Mouse (Mus musculus): Measurements from ENCODE around the gene Rab1a.
A peak's percentile ranks its signal among the peaks of the same experiment; 100 is the strongest.
"Not testable (repeated sequence)": the region's sequence is repeated elsewhere in the genome, so short reads cannot be mapped to it uniquely, and the experiment has no call there.

The Rab1a gene

DNA sequence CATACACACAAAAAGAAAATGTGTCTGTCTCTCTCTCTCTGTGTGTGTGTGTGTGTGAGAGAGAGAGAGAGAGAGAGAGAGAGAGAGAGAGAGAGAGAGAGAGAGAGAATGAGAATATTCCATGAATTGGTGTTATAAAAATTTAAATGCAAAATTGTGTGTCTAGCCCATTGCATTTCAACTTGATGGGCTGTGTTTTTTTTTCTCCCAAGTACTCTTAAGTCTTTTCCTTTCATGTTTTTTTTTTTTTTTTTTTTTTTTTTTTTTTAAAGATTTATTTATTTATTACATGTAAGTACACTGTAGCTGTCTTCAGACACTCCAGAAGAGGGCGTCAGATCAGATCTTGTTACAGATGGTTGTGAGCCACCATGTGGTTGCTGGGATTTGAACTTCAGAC is 20.4 kb downstream of the Rab1a start:
- DNase-seq = not testable (repeated sequence)

DNA sequence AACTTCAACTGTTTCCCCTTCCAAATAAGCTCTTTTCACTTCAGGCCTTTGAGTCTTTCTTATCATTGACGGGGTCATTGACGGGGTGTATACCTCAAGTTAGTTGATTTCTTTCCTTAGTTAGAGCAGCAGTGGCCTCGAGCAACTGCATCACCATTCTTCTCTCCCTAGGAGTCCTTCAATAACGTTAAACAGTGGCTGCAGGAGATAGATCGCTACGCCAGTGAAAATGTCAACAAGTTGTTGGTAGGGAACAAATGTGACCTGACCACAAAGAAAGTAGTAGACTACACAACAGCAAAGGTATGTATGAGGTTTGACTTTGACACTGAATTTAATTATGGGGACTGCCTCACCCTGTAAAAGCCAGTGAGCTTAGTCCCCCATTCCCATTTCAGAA is 23.0 kb downstream of the Rab1a start:
- DNase-seq = no peak

DNA sequence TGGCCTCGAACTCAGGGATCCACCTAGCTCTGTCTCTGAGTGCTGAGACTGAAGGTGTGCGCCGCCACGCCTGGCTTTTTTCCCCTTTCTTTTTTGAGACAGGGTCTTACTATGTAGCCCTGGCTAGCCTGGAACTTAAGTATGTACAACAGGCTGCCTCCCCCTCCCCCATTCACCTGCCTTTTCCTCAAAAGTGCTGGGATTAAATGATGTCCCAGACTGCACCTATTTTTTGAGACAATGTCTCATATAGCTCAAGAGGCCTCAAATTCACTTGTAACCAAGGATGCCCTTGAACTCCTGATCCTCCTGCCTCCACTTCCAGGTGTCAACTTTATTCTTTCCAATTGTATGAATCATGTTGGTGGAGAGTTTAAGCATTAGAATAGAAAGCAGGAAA is 24.7 kb downstream of the Rab1a start:
- DNase-seq = no peak

DNA sequence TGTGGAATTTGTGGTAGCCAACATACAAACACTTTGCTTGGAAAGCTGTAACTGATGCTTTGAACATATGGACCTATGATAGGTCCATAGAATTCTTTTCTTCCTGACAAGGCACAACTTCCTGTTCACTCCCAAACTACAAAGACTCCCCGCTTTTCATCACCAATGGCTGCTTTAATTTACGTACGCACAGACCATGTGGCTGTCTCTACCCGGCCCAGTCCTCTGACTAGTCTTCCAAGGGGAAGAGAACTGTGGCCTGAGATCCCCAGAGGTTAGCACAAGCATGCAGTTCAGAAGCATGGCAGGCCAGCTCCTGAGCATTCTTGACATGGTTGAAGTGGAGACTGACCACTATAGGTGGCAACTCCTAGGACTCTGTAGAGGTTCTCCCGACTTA is 27.4 kb downstream of the Rab1a start:
- no peak for DNase-seq

DNA sequence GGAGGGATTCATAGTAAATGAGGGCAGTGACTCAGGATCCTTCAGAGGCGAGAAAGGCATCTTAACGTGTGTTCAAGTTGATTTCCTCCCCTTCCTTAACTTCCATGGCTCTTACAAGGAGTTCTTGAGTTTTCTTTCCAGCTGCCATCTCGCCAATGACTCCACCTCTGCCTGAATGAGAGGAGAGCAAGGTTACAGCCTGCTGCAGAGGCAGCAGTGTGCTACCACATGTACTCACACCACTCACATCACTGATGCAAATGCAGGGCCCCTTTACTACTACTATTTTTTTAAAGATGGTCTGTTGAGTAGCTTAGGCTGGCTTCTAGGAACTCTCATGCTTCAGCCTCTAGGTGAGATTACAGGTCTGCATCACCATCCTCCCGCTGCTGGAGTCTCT is 28.1 kb downstream of the Rab1a start:
- no peak for DNase-seq

DNA sequence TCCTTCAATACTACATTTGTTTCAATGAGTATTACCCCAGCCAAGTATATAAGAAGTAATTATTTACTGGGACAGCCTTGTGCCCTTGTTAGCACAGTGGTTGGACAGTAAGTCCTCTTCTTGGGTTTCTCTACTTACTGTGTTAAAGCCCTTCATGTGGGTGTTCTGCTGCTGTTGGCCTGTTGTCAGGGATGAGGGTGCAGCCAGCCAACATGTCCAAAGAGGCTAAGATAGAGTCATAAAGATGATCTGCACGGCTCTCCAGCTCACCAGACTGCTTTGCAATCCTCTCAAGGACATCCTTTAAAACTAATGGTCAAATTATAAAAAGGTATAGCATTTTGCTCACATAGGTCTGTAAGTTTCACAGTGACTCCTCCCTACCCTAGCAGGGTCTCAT is 29.1 kb downstream of the Rab1a start:
- DNase-seq = no peak

DNA sequence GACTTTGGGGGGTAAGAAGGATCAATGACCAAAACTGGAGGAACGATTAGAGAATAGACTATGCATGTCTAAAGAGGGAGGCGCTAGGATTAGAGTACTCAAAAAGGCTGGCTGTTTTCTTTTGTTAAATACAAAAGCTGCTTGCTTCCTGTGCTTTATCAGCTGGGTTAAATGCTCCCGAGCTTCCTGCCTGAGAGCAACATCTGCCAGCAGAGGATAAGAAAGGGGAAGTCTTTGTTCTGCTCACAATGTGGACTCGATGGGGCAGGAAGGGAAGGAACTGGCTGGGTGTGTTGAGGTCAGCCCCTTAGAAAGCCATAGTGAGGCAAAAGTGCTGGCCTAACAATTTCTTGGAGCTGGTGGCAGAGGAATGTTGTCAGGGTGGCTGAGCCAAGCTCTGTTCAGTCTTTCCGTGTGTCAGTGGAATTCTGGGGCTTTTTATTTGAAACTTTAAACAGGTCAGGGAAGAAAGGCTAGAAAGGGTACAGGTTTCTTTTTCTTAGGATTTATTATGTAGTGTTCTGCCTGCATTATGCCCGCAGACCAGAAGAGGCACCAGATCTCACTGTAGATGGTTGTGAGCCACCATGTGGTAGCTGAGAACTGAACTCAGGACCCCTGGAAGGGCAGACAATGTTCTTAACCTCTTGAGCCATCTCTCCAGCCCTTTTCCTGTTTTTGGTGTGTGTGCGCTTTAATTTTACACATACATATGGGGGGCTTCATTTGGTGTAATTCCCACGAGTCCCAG is 30.1 kb downstream of the Rab1a start:
- peak; percentile 31 to 43 for DNase-seq

DNA sequence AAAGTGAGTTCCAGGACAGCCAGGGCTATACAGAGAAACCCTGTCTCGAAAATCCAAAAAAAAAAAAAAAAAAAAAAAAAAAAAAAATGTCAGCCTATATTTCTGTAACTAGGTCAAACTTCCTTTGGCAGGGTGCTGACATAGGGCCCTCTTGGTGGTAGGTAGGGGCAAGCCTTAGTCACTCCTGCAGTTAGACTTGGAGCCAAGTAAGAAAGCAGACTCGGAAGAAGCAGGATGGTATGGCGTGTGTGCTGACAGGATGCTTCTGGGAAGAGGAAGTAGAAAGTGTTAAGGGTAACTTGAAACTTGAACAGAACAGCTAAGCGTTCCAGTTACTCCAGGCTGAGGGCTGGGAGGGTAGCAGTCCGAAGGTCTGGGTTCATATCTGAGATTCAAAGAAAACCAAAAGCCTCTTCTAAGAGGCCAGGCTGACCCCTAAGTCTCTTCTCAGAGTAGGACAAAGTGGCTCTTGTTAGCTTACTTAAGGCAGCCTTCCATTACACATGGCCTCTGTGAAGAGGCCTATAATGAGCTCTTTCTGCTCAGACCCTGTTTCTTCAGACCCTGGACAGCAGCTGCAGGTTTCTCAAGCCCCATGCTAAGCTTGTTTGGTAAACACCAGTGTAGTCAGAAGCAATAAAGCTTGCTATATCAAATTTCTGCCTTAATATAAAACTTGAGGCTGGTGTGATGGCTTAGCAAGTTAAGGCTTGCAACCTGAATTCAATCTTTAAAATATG is 31.0 kb downstream of the Rab1a start:
- DNase-seq = no peak

DNA sequence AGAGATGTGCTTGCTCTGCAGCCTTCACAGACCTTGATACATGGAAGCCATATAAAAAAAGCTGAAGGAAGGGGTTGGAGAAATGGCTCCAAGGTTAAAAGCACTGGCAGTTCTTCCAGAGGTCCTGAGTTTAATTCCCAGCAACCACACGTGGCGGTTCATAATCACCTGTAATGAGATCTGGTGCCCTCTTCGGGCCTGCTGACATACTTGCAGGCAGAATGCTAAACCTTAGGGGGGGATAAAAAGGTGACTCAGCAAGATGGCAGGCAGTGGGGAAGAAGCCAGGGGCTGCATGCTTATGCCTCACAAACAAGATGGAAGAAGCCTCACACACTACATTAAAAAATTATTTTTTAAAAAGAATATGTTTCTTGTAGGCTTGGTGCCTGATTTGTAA is 33.0 kb downstream of the Rab1a start:
- no peak for DNase-seq

DNA sequence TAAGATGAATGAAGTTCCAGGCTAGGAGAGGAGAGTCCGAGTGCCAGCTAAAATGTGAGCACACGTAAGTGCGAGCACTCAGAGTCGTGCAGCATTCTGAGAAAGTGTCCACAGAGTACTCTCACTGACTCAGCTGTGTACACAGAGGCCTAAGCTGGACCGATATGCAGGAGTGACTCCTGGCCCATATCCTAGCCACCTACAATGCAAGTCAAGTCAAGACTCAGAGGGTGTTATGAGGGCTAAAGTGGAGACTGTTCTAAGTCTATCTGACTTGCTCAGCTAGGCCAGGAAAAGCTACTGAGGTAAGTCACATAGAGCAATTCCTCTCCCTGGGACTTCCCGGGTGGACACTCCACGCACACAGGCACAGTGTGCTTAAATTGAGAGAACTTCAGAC is 35.8 kb downstream of the Rab1a start:
- DNase-seq = no peak

DNA sequence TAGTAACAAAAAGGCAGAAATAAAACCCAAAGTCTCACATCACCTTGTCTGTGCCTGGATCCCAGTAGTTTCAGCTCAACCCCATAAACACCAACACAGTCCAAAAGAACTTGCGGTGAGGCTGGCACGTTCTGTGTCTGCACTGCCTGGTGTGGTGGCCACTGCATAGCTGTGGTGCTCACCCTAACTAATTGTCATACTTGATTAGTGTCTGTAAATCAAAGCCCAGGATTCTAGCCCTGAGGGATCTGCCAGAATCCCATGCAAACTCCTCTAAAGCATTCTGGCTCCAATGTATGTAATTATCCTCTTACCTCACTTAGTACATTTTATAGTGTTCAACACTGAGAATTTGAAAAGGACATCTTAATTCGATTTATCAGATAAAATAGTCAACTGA is 36.7 kb downstream of the Rab1a start:
- no peak for DNase-seq

DNA sequence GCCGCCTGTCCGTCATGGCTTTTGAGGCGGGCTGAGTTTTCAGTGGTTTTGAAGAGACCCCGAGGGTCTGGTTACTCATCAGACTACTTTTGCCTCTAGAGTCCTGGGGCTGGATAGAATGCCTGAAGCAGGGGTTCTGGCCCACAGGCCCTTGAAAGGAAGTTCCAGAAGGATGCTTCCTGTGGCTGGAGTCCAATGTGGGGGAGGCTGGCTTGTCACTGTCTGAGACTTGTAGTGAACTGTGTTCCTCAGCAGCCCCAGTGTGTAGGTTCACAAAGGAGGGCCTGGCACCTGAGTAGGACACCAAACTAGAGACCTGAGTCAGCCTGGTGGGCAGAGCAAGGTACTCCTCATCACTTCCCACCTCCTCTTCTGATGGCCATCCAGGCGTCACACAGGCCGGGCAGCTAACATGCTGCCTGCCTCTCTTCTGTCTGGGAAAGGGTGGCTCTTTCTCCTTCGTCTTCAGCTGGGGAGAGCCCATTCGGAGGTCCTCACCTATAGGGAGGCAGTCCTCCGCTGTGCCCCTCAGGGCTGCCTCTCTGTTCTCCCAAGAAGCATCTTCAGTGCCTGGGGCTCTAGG is 38.1 kb downstream of the Rab1a start:
- no peak for DNase-seq

DNA sequence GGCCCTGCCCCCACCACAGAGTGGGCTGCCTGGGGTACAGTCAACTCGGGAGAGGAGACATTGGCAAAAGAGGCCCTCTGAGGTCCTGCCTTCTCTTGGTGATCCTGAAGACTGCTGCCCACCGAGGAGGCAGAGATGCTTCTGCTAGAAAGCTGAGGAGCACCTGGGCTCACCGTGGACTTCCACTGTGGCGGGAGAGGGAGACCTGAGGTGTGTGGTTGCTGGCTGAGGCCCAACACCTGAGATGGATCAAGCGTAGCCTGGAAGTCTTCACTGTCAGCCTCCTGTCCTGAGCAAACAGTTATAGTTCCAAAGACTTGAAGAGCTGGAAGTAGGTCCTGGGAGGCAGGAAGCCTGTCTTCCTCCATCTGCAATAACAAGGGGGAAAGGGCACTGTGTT is 39.1 kb downstream of the Rab1a start:
- no peak for DNase-seq

DNA sequence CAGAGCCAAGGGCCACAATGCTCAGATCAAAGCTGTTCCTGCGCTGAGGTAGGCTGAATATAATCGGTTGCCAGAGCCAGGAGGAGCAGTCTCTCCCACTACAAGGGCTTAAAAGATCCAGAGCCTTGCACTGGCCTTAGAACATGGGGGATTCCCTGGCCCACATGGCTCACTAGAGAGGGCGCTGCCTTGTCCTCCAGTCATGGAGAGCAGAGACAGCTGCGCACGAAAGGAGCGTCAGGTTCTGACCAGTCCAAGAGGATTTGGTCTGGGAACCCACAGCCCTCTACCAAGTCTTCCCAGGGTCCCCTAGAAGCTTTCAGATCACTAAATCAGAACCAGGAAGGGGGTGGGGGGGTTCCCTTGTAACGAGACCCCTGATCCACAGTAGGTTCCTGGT is 40.1 kb downstream of the Rab1a start:
- no peak for DNase-seq

DNA sequence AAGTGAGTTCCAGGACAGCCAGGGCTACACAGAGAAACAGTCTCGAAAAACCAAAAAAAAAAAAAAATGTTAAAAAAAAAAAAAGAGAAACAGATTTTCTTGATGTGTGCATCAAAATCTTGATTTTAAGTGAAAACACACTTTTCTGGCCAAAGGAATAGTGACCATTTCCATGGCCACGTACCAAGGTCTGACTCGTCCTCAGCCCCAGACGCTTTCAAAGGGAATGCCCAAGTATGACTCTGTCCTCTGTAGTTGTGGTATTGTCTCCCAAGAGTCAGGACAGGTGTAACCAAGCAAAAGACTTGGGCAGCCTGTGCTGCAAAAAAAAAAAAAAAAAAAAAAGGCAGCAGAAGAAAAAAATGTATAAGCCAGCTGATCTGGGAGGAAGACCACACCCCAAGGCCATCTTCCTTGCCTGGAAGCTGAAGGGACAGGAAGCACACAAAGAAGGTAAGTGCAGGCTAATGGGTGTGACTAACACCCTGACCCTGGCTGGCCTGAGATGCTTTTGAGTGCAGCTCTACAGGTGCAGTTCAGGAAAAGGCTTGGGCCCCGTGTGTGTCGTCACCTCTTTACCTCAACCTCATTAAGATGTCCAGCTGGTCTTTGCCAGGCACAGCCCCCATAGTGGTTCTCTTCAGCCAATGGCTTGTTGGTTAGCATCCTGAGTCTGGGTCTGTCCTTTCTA is 41.3 kb downstream of the Rab1a start:
- DNase-seq = no peak

DNA sequence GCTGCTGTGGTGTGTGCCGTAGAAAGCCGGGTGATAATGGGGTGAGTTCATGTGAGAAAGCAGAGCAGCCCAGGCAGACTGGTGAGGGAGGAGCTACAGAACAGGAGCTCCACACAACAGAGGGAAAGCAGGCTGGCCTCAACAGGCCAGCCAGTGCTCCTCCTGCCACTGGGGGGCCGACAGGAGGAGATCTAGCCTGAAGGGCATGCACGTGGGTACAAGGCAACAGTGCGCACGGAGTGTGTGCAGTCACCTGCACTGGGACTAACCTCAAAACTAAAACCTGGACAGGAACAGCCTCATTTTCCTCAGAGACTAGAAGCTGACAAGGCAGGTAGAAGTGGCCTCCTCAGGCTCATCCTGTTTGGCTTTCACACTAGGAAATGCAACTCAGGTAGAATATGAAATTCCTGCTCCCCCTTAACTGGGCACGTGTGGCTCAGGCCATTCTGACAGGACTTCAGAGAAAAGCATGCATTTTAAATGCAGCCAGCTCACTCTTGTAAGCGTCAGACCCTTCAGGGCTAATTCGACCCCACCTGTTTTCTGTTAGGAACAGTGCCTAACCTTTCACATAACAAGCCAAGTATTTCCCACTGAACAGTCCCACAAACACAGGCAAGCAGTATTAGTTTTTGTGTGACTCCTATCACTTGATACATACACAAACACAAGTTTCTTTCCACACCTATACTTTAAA is 42.1 kb downstream of the Rab1a start:
- DNase-seq = peak in 1 of 2 experiments; percentile 14

DNA sequence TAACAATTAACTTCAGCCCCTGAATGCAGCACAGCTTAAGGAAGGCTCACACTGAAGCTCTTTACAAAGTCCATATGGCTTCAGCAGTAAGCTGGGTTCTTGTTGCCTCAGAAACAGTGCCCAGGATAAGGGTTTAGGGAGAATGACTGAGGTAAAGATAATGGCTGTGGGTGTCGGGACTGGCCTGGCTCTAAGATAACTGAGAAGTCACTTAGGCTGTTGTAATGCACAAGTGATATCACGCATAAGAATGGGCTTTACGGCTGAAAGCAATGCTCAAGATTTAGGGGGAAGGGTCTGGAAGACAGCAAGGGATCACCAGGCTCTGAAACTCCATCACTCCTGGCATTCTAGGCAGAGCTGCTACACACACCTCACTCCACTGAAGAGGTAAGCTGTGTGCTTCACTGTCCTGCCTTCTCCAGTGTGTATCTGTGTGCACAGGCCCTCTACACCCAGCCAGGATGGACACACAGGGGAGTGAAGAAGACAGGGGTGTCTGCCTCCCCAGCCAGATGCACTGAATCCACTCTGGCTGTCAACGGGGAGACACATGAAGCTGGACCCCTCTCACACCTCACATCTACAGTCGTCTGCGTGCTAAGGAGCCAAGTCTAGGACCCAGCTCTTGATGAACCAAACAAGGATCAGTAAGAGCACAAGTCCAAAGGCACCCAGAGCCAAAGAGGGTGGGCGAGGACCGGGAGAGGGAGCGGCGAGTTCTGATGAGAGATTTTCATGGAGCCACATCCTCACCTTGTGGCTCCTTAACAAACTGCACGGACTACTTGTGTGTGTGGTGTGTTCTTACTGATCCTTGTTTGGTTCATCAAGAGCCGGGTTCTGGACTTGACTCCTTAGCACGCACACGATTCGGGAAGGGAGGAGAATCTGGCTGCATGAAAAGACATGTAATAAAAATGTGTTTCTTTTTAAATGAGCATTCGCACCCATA is 43.4 kb downstream of the Rab1a start:
- no peak for DNase-seq

DNA sequence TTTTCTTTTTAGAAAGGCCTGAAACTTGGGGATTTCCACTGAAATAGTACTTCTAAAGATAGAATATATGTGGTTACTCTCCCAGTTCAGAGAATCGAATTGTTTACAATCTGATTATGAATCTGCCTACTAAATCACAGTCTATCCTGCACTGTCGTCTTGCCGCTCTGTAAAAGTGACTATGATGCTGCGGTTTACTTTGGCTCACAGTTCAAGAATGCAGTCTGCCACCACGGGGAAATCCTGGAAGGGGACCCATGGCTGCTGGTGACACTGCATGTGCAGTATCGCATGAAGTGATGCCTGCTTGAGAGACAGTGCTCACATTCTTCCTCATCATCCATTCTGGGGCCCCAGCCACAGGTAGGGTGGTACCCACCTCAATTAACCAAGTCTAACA is 44.1 kb downstream of the Rab1a start:
- no peak for DNase-seq

DNA sequence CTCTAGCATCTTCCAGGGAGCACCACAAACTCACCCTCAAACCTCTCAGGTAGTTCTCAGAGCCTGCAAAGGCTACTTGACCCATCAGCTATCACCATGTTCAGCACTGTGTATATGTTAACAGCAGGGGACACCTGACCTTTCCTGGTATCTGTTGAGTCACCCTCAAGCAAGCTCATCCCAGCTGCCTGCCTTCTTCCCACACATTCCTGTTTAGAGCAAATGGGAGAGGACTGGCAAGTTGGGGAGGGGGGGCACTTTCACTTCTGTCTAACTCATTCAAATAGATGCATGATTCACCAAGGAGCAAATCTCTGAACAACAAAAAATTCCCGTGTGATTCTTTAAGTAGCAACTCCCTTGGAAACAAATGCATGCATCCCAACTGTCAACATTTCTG is 45.4 kb downstream of the Rab1a start:
- DNase-seq = no peak

DNA sequence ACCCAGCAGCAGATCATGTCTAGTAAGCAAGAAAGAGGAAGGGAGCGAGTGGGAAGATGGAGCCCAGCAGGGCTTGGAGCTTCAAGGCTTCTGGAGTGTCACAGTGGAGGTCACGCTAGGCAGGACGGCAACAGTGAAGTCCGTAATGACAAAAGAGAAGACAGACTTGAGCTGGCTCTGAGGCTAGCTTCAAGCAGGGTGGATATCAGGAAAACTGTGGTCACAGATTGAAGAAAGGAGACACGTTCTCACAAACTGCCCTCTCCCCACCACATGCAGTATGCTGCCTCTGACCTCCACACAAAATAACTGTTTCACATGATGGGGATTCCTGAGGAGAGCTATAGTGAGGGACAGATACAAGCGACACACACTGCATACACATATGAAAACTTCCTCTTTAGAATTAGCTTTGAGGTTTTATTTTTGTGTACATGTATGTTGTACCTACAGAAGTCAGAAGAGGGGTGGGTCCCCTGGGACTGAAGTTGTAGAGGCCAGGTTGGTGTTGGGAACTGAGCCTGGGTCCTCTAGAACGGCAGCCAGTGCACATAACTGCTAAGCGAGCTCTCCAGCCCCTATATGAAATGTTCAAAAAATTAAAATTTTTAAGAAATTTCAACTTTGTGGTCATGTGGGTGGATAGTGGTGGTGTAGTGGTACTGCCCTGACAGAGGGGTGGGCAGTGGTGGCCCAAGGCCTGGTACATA is 46.1 kb downstream of the Rab1a start:
- DNase-seq = peak; percentile 44 to 50

DNA sequence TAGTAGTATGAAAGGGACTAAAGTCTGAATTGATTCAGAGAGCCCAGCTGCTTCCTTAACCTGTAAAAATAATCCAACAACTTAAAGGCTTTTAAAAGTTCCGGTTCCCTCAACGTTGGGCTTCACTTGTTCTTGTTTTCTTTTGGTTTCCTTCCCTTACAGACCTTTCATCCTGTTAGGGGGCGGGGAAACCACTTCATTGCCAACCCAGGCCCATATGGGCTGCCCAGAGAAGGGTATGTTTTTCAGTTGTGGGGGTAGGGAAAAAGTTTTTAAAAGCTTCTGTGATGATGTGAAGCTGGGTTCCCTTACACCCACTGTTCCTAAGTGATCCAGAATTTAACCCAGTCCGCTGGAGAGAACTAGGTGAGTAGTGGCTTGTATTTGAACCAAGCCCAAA is 47.0 kb downstream of the Rab1a start:
- peak; percentile 61 to 66 for DNase-seq
